Mouse (Mus musculus) kidney, adult 2 months (tissue): ENCODE results near the gene Foxo1.

Source experiments
- CTCF ChIP-seq: fragments of 200-500 bp; conservative IDR thresholded peaks from 2 replicates; pipeline ENCODE4 v1.5.1; 2011; ENCODE audit warnings: low read depth, mild to moderate bottlenecking, control low read depth, low read length, moderate library complexity, mixed read lengths; ENCODE audit not compliant: insufficient read depth, insufficient read length
- POLR2A ChIP-seq: fragments of 200-500 bp; IDR thresholded peaks from one replicate; pipeline ENCODE4 v1.6.1; 2011; ENCODE audit warnings: low read depth, low read length, control low read depth

GRCm38 (mm10) chr3:52400284-52401161 is 132.4 kb downstream of the Foxo1 start:
- TF ChIP-seq POLR2A = no peak
- no peak for TF ChIP-seq CTCF
